Mouse (Mus musculus): ENCODE measurements at regions not wholly inside any gene's neighbourhood (a gene's known extent, or its start where the extent isn't known, plus 50 kb on each side); places are given as distances from the start of the nearest gene placed in this dataset.

- Histone ChIP-seq H3K4me3 (ENCODE audit: low read length) (no peak overlapping the region), H3K36me3 (ENCODE audit: insufficient read depth, low read length) (no peaks in the 10 kb centered on the region), H3K27ac (no peak overlapping the region), H3K4me2 (ENCODE audit: low read depth, low read length) (no peak overlapping the region), H3K9ac (replicated peaks; ENCODE audit: low read length) (no peak overlapping the region), H3K4me1 (ENCODE audit: insufficient read depth, low read length) (no peaks in the 10 kb centered on the region), H3K27me3 (ENCODE audit: insufficient read depth, low read length) (no peaks in the 10 kb centered on the region), H3K9me3 (ENCODE audit: low read length) (no peaks in the 10 kb centered on the region)
- 84% methylated on average over 1 of the region's 1 CpGs for WGBS
- ATAC-seq (no peak), DNase-seq (ENCODE audit: low spot score) (no peak)
- no peak for TF ChIP-seq CTCF (IDR thresholded peaks at IDR 0.05; ENCODE audit: low read depth)
Observed at GRCm38 (mm10) chr13:5424110-5424509, 437.2 kb upstream of the Klf6 start.

GRCm38 (mm10) chr13:5425491-5426232 lies 435.6 kb upstream of the Klf6 start:
- no peak overlapping the region for H3K4me3 ChIP-seq (ENCODE audit: low read length)
- H3K4me1 ChIP-seq (ENCODE audit: insufficient read depth, low read length): no peaks in the 10 kb centered on the region
- no peak overlapping the region for H3K4me2 ChIP-seq (ENCODE audit: low read depth, low read length)
- no peak for DNase-seq (ENCODE audit: low spot score)
- H3K27me3 ChIP-seq (ENCODE audit: insufficient read depth, low read length): no peaks in the 10 kb centered on the region
- TF ChIP-seq CTCF (IDR thresholded peaks at IDR 0.05; ENCODE audit: low read depth): no peak
- WGBS: 72% methylated on average over 9 of the region's 9 CpGs
- no peak for ATAC-seq
- no peaks in the 10 kb centered on the region for H3K36me3 ChIP-seq (ENCODE audit: insufficient read depth, low read length)
- no peak overlapping the region for H3K9ac ChIP-seq (replicated peaks; ENCODE audit: low read length)
- H3K27ac ChIP-seq: no peak overlapping the region
- H3K9me3 ChIP-seq (ENCODE audit: low read length): no peaks in the 10 kb centered on the region

- Histone ChIP-seq H3K4me1 (ENCODE audit: insufficient read depth, low read length) (no peaks in the 10 kb centered on the region), H3K4me3 (ENCODE audit: low read length) (no peak overlapping the region), H3K27ac (no peak overlapping the region), H3K9me3 (ENCODE audit: low read length) (no peaks in the 10 kb centered on the region), H3K9ac (replicated peaks; ENCODE audit: low read length) (no peak overlapping the region), H3K36me3 (ENCODE audit: insufficient read depth, low read length) (no peaks in the 10 kb centered on the region), H3K27me3 (ENCODE audit: insufficient read depth, low read length) (no peaks in the 10 kb centered on the region), H3K4me2 (ENCODE audit: low read depth, low read length) (no peak overlapping the region)
- ATAC-seq (no peak), DNase-seq (ENCODE audit: low spot score) (no peak)
- no peak for TF ChIP-seq CTCF (IDR thresholded peaks at IDR 0.05; ENCODE audit: low read depth)
- 28% methylated on average over 1 of the region's 1 CpGs for WGBS
Observed at GRCm38 (mm10) chr13:5433652-5434051, 427.6 kb upstream of the Klf6 start.

DNA sequence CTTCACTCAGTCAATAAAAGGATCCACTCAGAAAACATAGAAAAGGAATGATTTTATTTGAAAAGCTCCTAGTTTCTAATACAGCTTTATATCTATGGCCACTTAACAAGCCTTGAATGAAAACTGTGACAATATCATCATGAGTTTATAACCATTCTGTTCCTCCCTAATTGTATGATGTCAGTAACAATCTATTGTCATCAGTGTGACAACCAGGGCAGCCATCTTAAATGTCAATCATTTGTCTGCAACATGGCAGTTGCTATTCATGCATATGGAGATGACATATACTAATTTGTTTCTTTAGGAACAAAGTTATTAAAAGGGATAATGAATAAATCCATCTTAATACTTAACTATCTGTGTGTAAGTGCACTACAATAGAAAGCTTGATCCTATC lies 426.2 kb upstream of the Klf6 start:
- H3K4me3 ChIP-seq (ENCODE audit: low read length): no peak overlapping the region
- DNase-seq (ENCODE audit: low spot score) (no peak), ATAC-seq (no peak)
- TF ChIP-seq CTCF (IDR thresholded peaks at IDR 0.05; ENCODE audit: low read depth): no peak
- H3K27ac ChIP-seq: no peak overlapping the region
- H3K4me2 ChIP-seq (ENCODE audit: low read depth, low read length): no peak overlapping the region
- no peak overlapping the region for H3K9ac ChIP-seq (replicated peaks; ENCODE audit: low read length)
- H3K9me3 ChIP-seq (ENCODE audit: low read length): no peaks in the 10 kb centered on the region
- H3K36me3 ChIP-seq (ENCODE audit: insufficient read depth, low read length): no peaks in the 10 kb centered on the region
- H3K4me1 ChIP-seq (ENCODE audit: insufficient read depth, low read length): no peaks in the 10 kb centered on the region
- no peaks in the 10 kb centered on the region for H3K27me3 ChIP-seq (ENCODE audit: insufficient read depth, low read length)

GRCm38 (mm10) chr13:5436191-5436590 lies 425.1 kb upstream of the Klf6 start:
- no peak for ATAC-seq
- 70% methylated on average over 2 of the region's 2 CpGs for WGBS
- H3K27ac ChIP-seq: no peak overlapping the region

DNA sequence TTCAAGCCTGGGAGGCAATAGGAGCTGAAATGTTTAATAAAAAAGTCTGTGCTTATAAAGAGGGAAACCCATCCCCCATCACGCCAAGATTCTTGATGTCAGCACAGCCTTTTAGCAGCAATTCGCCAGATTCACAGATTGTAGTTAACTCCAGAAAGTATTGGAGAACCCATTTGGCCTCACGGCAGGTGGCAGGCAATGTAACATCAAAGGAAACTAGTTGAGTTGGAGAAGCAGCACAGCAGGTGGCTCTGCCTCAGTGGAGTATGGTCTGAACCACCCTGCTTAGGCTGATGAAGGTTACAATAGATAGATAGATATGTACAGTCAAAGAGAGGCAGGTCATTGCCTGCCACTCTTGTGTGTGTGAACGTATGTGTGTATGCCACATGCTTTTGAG lies 420.8 kb upstream of the Klf6 start:
- Histone ChIP-seq H3K27ac (no peak overlapping the region), H3K36me3 (ENCODE audit: insufficient read depth, low read length) (no peaks in the 10 kb centered on the region), H3K4me2 (ENCODE audit: low read depth, low read length) (no peak overlapping the region), H3K27me3 (ENCODE audit: insufficient read depth, low read length) (no peaks in the 10 kb centered on the region), H3K9me3 (ENCODE audit: low read length) (no peaks in the 10 kb centered on the region), H3K4me3 (ENCODE audit: low read length) (no peak overlapping the region), H3K4me1 (ENCODE audit: insufficient read depth, low read length) (no peaks in the 10 kb centered on the region), H3K9ac (replicated peaks; ENCODE audit: low read length) (no peak overlapping the region)
- WGBS: 78% methylated on average over 4 of the region's 4 CpGs
- ATAC-seq (no peak), DNase-seq (ENCODE audit: low spot score) (no peak)
- no peak for TF ChIP-seq CTCF (IDR thresholded peaks at IDR 0.05; ENCODE audit: low read depth)

More at GRCm38 (mm10) chr13:5436191-5436590, 425.1 kb upstream of the Klf6 start:
- Histone ChIP-seq H3K4me3 (ENCODE audit: low read length) (no peak overlapping the region), H3K27me3 (ENCODE audit: insufficient read depth, low read length) (no peaks in the 10 kb centered on the region), H3K9me3 (ENCODE audit: low read length) (no peaks in the 10 kb centered on the region), H3K4me2 (ENCODE audit: low read depth, low read length) (no peak overlapping the region), H3K9ac (replicated peaks; ENCODE audit: low read length) (no peak overlapping the region), H3K4me1 (ENCODE audit: insufficient read depth, low read length) (no peaks in the 10 kb centered on the region), H3K36me3 (ENCODE audit: insufficient read depth, low read length) (no peaks in the 10 kb centered on the region)
- no peak for DNase-seq (ENCODE audit: low spot score)
- no peak for TF ChIP-seq CTCF (IDR thresholded peaks at IDR 0.05; ENCODE audit: low read depth)

DNA sequence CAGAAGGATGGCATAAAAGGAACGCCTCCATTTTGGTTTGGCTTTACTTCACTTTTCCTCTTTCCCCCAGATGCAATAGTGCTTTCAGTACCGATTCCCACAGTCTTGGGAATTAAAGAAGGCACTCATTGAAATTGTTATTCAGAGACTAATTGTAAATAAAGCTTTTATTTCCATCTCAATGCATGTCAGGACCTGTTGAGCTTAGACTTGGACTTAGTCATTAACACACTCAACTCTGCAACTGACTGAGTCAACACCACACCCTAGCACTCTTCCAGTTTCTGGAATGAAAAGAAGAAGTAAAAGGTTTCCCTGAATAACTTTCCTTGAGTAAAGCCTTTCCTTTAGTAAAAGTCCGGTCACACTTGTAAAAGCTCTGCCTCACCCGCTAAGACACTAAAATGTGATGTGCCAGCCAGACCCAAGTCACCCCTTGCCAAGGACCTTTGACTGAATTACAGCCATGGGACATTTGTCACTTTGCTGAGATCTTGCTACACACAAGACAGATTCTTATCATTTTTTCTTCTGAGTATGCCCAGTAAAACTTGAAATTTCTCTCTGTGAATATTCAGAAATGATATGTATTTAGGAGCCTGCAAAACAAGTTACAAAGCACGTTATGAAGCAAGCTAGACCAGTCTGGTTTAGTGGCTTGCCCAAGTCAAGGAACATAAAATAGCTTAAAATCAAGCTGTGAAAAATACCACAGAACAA lies 416.4 kb upstream of the Klf6 start:
- ATAC-seq (no peak), DNase-seq (ENCODE audit: low spot score) (no peak)
- Histone ChIP-seq H3K4me2 (ENCODE audit: low read depth, low read length) (no peak overlapping the region), H3K36me3 (ENCODE audit: insufficient read depth, low read length) (no peaks in the 10 kb centered on the region), H3K9me3 (ENCODE audit: low read length) (no peaks in the 10 kb centered on the region), H3K4me1 (ENCODE audit: insufficient read depth, low read length) (no peaks in the 10 kb centered on the region), H3K27me3 (ENCODE audit: insufficient read depth, low read length) (no peaks in the 10 kb centered on the region), H3K4me3 (ENCODE audit: low read length) (no peak overlapping the region), H3K9ac (replicated peaks; ENCODE audit: low read length) (no peak overlapping the region), H3K27ac (no peak overlapping the region)
- no peak for TF ChIP-seq CTCF (IDR thresholded peaks at IDR 0.05; ENCODE audit: low read depth)
- 71% methylated on average over 5 of the region's 5 CpGs for WGBS

All from hindbrain, postnatal 0 days (tissue).